Mouse (Mus musculus) fat pad, adult 2 months (tissue): ENCODE data around the gene 1700088E04Rik.

ENCODE experiments used
- DNase-seq: peaks from one replicate; pipeline ENCODE4 v3.0.0-alpha.2; 2011; ENCODE audit warnings: low read depth, low spot score; ENCODE audit errors: extremely low read depth

The 1700088E04Rik gene

GRCm38 (mm10) chr15:79101531-79101930 lies 39.5 kb downstream of the 1700088E04Rik start:
- no peak for DNase-seq

GRCm38 (mm10) chr15:79100391-79100790 lies 40.7 kb downstream of the 1700088E04Rik start:
- no peak for DNase-seq

GRCm38 (mm10) chr15:79099456-79099855 lies 41.6 kb downstream of the 1700088E04Rik start:
- no peak for DNase-seq

GRCm38 (mm10) chr15:79098868-79099267 lies 42.2 kb downstream of the 1700088E04Rik start:
- no peak for DNase-seq

DNA sequence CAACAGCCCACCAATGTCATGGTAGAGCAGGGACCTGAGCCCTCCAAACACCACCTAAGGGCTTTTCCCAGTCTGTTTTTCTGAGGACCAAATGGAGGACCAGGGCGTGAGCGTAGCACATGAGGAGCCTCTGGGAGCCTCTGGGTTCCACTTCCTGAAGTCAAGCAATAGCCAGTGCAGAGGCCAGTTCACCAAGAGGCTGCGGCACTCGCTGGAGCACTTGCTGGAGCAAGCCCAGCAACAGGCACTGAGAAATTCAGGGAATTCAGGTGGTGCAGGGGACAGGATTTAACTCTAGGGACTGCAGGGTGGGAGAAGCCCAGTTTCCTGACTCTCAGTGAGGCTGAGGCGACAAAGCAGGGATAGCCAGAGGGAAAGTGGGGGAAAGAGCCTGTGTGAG lies 42.8 kb downstream of the 1700088E04Rik start:
- no peak for DNase-seq

GRCm38 (mm10) chr15:79097611-79098025 lies 43.4 kb downstream of the 1700088E04Rik start:
- no peak for DNase-seq

- peak; percentile 79 for DNase-seq
Observed at GRCm38 (mm10) chr15:79097135-79097534, 43.9 kb downstream of the 1700088E04Rik start.

DNA sequence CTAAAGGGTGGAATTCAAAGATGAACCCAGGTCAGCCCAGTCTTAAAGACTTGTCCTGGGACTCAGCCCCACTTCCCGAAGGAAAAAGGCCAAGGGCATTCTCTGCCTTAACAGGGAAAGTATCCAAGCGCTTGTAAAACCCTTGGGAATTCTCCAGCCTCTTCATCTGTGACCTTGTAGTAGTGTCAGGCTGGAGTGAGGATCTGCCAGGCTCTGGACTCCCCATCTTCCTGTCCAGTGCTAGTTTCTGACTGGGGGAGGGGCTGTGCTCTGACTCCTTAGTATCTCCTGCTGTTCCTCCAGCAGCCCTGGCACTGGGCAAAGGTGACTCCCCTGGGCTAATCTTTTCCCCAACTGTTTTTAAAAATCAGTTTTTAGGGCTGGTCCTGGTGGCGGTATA lies 44.5 kb downstream of the 1700088E04Rik start:
- DNase-seq, result no peak

DNA sequence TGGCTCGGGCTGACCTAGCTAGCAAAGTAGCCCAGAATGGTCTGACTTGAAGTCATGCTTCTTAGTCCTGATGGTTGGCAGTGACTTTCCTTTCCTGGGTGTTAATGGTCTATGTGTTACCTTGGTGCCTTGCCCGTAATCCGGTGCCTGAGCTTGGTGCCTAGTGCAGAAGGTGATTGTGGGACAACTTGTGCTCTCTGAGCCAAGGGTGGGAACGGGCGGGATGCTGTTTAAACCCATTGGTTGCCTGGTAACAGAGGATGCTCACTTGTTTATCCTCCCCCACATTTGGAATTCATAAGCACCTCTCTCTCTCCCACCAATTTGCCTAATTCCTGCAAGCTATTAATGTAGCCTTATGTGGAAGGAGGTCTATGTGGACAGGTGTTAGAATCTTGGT lies 45.6 kb downstream of the 1700088E04Rik start:
- no peak for DNase-seq

GRCm38 (mm10) chr15:79093083-79093839 lies 47.8 kb downstream of the 1700088E04Rik start:
- DNase-seq, result no peak

- DNase-seq, result no peak
Observed at GRCm38 (mm10) chr15:79092284-79092683, 48.8 kb downstream of the 1700088E04Rik start.

GRCm38 (mm10) chr15:79079567-79079966 lies 61.5 kb downstream of the 1700088E04Rik start:
- DNase-seq, result no peak
